Mouse (Mus musculus) ES-E14 (cell line): ENCODE results near the gene Klf11. TPM values are rescaled to one million over a fixed set of nuclear protein-coding genes. Genes with fewer than 3 reads are reported as not detected.

Experiments
- DNase-seq: peaks from one replicate; pipeline ENCODE4 v3.0.0-alpha.2; 2013; ENCODE audit warnings: low read depth, low spot score
- H3K27ac ChIP-seq: 2 replicates; pipeline ENCODE4 v1.5.1; 2012; ENCODE audit warnings: low read depth, mild to moderate bottlenecking, low read length, moderate library complexity, mixed read lengths; ENCODE audit not compliant: poor library complexity, insufficient read depth, severe bottlenecking
- H3K36me3 ChIP-seq: 2 replicates; pipeline ENCODE4 v1.6.1; 2012; ENCODE audit warnings: mild to moderate bottlenecking, low read length, moderate library complexity, mixed read lengths; ENCODE audit not compliant: control insufficient read depth, poor library complexity, insufficient read depth, severe bottlenecking
- H3K4me1 ChIP-seq, 2 experiments: fragments of 150-350 bp in 1 of 2; sonication (generic) in 1 of 2; 2 replicates each; pipeline ENCODE4 v1.6.1; 2012; ENCODE audit warnings: low read length in 2 of 2, mild to moderate bottlenecking in 1 of 2, mixed read lengths in 1 of 2; ENCODE audit not compliant: control insufficient read depth in 2 of 2, insufficient read depth in 2 of 2, poor library complexity in 1 of 2
- H3K4me3 ChIP-seq, 2 experiments: fragments of 150-350 bp in 1 of 2; sonication (generic) in 1 of 2; 2 replicates each; pipeline ENCODE4 v1.5.1; 2012; ENCODE audit warnings: low read length in 2 of 2, low read depth in 1 of 2, mild to moderate bottlenecking in 1 of 2, mixed read lengths in 1 of 2; ENCODE audit not compliant: insufficient read depth in 1 of 2, poor library complexity in 1 of 2, severe bottlenecking in 1 of 2
- H3K9ac ChIP-seq: 2 replicates; pipeline ENCODE4 v1.6.1; 2012; ENCODE audit warnings: low read depth, mild to moderate bottlenecking, low read length, mixed read lengths; ENCODE audit not compliant: poor library complexity, insufficient read depth, severe bottlenecking
- H3K9me3 ChIP-seq: fragments of 150-350 bp; sonication (generic); 2 replicates; pipeline ENCODE4 v1.6.1; 2012; ENCODE audit warnings: low read depth, mild to moderate bottlenecking, low read length; ENCODE audit not compliant: control insufficient read depth, insufficient read depth
- CHD2 ChIP-seq: IDR thresholded peaks from 2 replicates; pipeline ENCODE4 v1.6.1; 2014; ENCODE audit warnings: mild to moderate bottlenecking, low read depth, low read length, inconsistent platforms
- HCFC1 ChIP-seq: IDR thresholded peaks from 2 replicates; pipeline ENCODE4 v1.6.1; 2012; ENCODE audit warnings: low read length, inconsistent platforms, borderline replicate concordance; ENCODE audit not compliant: insufficient read depth
- MAFK ChIP-seq: IDR thresholded peaks from 2 replicates; pipeline ENCODE4 v1.6.1; 2014; ENCODE audit warnings: mild to moderate bottlenecking, low read depth, low read length, inconsistent platforms; ENCODE audit not compliant: insufficient read depth
- ZC3H11A ChIP-seq: IDR thresholded peaks from 2 replicates; pipeline ENCODE4 v1.6.1; 2012; ENCODE audit warnings: low read depth, mild to moderate bottlenecking, inconsistent platforms, low read length, borderline replicate concordance
- ZNF384 ChIP-seq: IDR thresholded peaks from 2 replicates; pipeline ENCODE4 v1.6.1; 2012; ENCODE audit warnings: low read depth, low read length, inconsistent platforms
- in situ Hi-C, 2 experiments: fragments of 600-800 bp; cut with MboI; formaldehyde crosslinking; loops; one replicate each; pipeline ENCODE4 v1.15.1; 2025; ENCODE audit warnings: low sequenced_read_pairs in 2 of 2, inconsistent platforms in 1 of 2; ENCODE audit not compliant: unreplicated experiment in 2 of 2
- total RNA-seq: library from RNA; depleted of rRNA; stranded (reverse); fragments of 300-350 nt; gene quantifications from 2 replicates; pipeline ENCODE4 v1.2.3, GENCODE M21; 2012; rRNA removed

Gene Klf11
- 7.3 and 9.7 TPM in 2 replicates for total RNA-seq

DNA sequence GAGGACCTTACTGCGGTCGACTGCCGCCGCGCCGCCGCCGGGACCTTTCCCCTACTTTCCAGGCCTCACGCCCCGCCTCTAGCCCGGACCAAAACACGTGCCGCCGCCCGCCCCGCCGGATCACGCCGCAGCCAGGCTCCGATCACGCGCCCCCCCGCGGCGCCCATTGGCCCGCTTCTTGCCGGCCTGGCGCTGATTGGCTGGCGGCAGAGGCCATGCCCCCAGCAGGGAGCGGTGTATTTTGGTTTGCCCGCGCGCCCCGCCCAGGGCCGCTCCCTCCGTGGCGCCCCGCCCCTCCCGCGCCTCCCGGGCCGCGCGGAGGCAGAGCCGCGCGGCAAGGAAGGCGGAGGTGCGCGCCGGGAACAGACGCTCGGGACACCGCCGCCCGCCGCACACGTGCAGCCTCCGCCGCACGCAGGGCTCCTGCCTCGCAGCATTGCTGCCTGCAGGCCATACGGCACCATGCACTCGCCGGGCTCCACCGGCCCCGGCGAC lies at the start of gene Klf11:
Gene Klf11 (plus strand): TSS at position 212 of the 495 bp plus-strand sequence.
- H3K4me3 ChIP-seq = peak within 1 kb of the TSS; percentile 83 to 90
- TF ChIP-seq ZNF384 (no peak), HCFC1 (no peak), ZC3H11A (no peak), MAFK (no peak), CHD2 (no peak)

DNA sequence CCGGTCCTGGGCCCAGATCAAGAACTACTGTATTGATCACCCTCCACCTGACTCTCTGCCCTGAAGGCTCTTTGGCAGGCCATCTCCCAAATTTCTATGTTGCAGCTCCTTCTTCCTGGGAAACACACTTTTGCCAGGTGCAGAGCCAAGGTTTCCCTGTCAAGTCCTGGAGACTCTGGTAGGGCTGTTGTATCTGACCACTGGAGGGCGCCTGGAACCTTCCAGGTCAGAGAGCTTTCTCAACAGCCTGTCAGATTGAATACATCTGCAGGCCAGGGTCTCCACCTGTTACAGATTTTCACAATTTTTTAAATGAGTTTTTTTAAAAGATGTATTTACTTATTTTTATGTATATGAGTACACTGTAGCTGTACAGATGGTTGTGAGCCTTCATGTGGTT lies 47.8 kb upstream of the Klf11 start:
- no peak for TF ChIP-seq CHD2
- TF ChIP-seq ZC3H11A = peak; percentile 14; the same call in 1 of the 2 replicates
- in situ Hi-C loops = loop anchor here in 1 of 2 experiments (10.0 kb wide), 1 partner anchor 128 kb away; no protein-coding TSS in a partner anchor
- Histone ChIP-seq H3K27ac (no peak overlapping the region), H3K9ac (no peak overlapping the region), H3K9me3 (no peaks in the 10 kb centered on the region), H3K4me1 (no peaks in the 10 kb centered on the region; a peak in 1 of 4 replicates), H3K4me3 (no peak overlapping the region), H3K36me3 (peaks cover 4% of the 10 kb centered on the region; the same call in 1 of the 2 replicates)
- peak; percentile 63 for DNase-seq

More for the DNA sequence above, at the start of gene Klf11:
- peak; percentile 91 for DNase-seq
- peaks cover 19% of the 10 kb centered on the region for H3K36me3 ChIP-seq
- peak within 1 kb of the TSS; percentile 90 for H3K27ac ChIP-seq
- in situ Hi-C loops = no loop called here
- H3K4me1 ChIP-seq = peaks cover 6 to 9% of the 10 kb centered on the region in 2 experiments; a peak in 3 of 4 replicates
- peak within 1 kb of the TSS; percentile 90 for H3K9ac ChIP-seq
- no peaks in the 10 kb centered on the region for H3K9me3 ChIP-seq

DNA sequence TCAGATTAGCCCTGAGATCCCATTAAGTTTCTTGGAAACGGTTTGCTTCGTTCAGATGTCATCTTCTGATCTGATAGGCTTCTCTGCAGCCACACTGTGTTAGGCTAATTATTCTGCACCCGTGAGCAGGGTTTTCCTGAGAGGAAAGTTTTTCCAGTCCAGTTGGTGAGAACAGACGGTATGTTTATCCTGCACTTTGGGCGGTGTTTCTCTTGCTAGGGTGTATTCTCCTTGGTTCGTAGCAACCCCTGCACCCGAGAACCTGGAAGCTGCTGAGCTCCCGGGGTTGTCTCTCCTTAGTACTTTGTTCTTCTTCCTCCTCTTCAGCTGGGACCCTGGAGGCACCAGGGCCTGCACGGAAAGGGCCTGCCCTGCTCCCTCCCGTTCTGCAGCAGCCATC lies 44.9 kb upstream of the Klf11 start:
- Histone ChIP-seq H3K27ac (no peak overlapping the region), H3K4me3 (no peak overlapping the region), H3K9ac (no peak overlapping the region), H3K9me3 (no peaks in the 10 kb centered on the region), H3K4me1 (no peaks in the 10 kb centered on the region), H3K36me3 (peaks cover 9% of the 10 kb centered on the region; the same call in 1 of the 2 replicates)
- in situ Hi-C loops = loop anchor here in 1 of 2 experiments (10.0 kb wide), 1 partner anchor 131 kb away; no protein-coding TSS in a partner anchor
- TF ChIP-seq ZNF384 = no peak
- no peak for TF ChIP-seq ZC3H11A
- TF ChIP-seq CHD2 = no peak
- no peak for TF ChIP-seq HCFC1
- TF ChIP-seq MAFK = no peak
- DNase-seq = no peak

DNA sequence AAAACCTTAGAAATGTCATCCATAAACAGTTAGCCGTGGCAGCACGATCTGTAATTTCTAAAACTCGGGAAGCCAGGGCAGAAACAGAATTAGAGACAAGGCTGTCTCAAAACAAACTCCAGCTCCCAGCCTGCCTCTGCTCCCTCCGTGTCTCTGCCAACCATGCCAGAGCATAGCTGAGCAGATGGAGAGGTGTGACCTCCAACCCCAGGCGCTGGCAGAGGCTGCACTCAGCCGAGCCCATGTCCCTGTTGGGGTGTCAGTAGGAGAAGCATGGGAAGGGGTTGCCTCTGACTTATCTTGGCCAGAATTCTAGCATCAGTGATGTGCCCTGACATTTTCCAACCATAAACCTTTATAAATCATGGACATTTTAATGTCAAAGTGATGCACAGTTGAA lies 38.5 kb upstream of the Klf11 start:
- Histone ChIP-seq H3K36me3 (peaks cover 15% of the 10 kb centered on the region; the same call in 1 of the 2 replicates), H3K27ac (no peak overlapping the region), H3K9ac (no peak overlapping the region), H3K4me3 (no peak overlapping the region), H3K4me1 (no peaks in the 10 kb centered on the region), H3K9me3 (no peaks in the 10 kb centered on the region)
- no peak for DNase-seq
- no peak for TF ChIP-seq HCFC1
- no peak for TF ChIP-seq MAFK
- no peak for TF ChIP-seq ZNF384
- no peak for TF ChIP-seq CHD2
- TF ChIP-seq ZC3H11A = no peak
- in situ Hi-C loops = no loop called here
